Mouse (Mus musculus): ENCODE data around the gene Wdr53.
"Not testable (repeated sequence)": the region's sequence is repeated elsewhere in the genome, so short reads cannot be mapped to it uniquely, and the experiment has no call there.

GRCm38 (mm10) chr16:32299617-32300016 lies 52.6 kb downstream of the Wdr53 start:
- not testable (repeated sequence) for TF ChIP-seq ZNF384 (IDR thresholded peaks at IDR 0.05; ENCODE audit: low read depth, low read length); CTCF (IDR thresholded peaks at IDR 0.05 in 2 of 3, conservative IDR thresholded peaks at IDR 0.05 in 1 of 3; ENCODE audit: control insufficient read depth in 1 of 3, insufficient read depth in 1 of 3, low read depth in 2 of 3, low read length in 3 of 3, poor library complexity in 1 of 3, severe bottlenecking in 1 of 3); NRF1 (IDR thresholded peaks at IDR 0.05; ENCODE audit: insufficient read depth, low read depth, low read length, poor library complexity, severe bottlenecking); JUND (IDR thresholded peaks at IDR 0.05; ENCODE audit: low read depth, low read length); MAZ (IDR thresholded peaks at IDR 0.05; ENCODE audit: low read depth, low read length); ZC3H11A (IDR thresholded peaks at IDR 0.05; ENCODE audit: low read depth, low read length); MYC (IDR thresholded peaks at IDR 0.05; ENCODE audit: low read depth, low read length); POLR2A (IDR thresholded peaks at IDR 0.05; ENCODE audit: control insufficient read depth in 1 of 2, insufficient read depth in 1 of 2, low read depth in 1 of 2, low read length in 2 of 2, poor library complexity in 1 of 2); CHD1 (IDR thresholded peaks at IDR 0.05; ENCODE audit: low read depth, low read length)

Data from MEL (cell line).